Mouse (Mus musculus) hindbrain, embryonic 11.5 days (tissue): ENCODE results near the gene Snx10. TPM values are rescaled to one million over a fixed set of nuclear protein-coding genes. Genes with fewer than 3 reads are reported as not detected.
A peak's percentile ranks its signal among the peaks of the same experiment; 100 is the strongest.
"Not testable (repeated sequence)": the region's sequence is repeated elsewhere in the genome, so short reads cannot be mapped to it uniquely, and the experiment has no call there.

ENCODE experiments used
- ATAC-seq: fragments of 200-750 bp; cut with Nextera tagmentation; 2 replicates; pipeline ENCODE4 v1.8.0; 2017; ENCODE audit warnings: mild to moderate bottlenecking, moderate TSS enrichment, moderate library complexity; ENCODE audit not compliant: low FRiP score
- DNase-seq: peaks from one replicate; pipeline ENCODE4 v3.0.0-alpha.2; 2015; ENCODE audit warnings: low spot score
- H3K27ac ChIP-seq: fragments of 300-500 bp; sonication (generic); 2 replicates; pipeline ENCODE4 v1.5.1; 2014; ENCODE audit warnings: mild to moderate bottlenecking, low read depth, low read length
- H3K27me3 ChIP-seq: fragments of 300-500 bp; sonication (generic); 2 replicates; pipeline ENCODE4 v1.6.1; 2014; ENCODE audit warnings: mild to moderate bottlenecking, low read length, moderate library complexity, mixed read lengths; ENCODE audit not compliant: control insufficient read depth, insufficient read depth
- H3K36me3 ChIP-seq: fragments of 300-500 bp; sonication (generic); 2 replicates; pipeline ENCODE4 v1.6.1; 2014; ENCODE audit warnings: mild to moderate bottlenecking, low read length, moderate library complexity, mixed read lengths; ENCODE audit not compliant: control insufficient read depth, insufficient read depth
- H3K4me1 ChIP-seq: fragments of 300-500 bp; sonication (generic); replicated peaks from 2 replicates; pipeline ENCODE4 v1.6.1; 2014; ENCODE audit warnings: low read length, mixed read lengths; ENCODE audit not compliant: control insufficient read depth, insufficient read depth
- H3K4me2 ChIP-seq: fragments of 300-500 bp; sonication (generic); replicated peaks from 2 replicates; pipeline ENCODE4 v1.6.1; 2014; ENCODE audit warnings: mild to moderate bottlenecking, low read depth, low read length
- H3K4me3 ChIP-seq: fragments of 300-500 bp; sonication (generic); 2 replicates; pipeline ENCODE4 v1.5.1; 2014; ENCODE audit warnings: low read depth, low read length
- H3K9ac ChIP-seq: fragments of 300-500 bp; sonication (generic); 2 replicates; pipeline ENCODE4 v1.6.1; 2014; ENCODE audit warnings: low read depth, low read length
- H3K9me3 ChIP-seq: fragments of 300-500 bp; sonication (generic); 2 replicates; pipeline ENCODE4 v1.6.1; 2016; ENCODE audit warnings: low read length; ENCODE audit not compliant: control insufficient read depth
- WGBS: fragments of 180-500 bp; shearing (Covaris S2); extraction: QIAGEN DNeasy Blood & Tissue Kit; methylation state at CpG from one replicate; pipeline ENCODE4 v1.1.7; 2014; 5-methylcytosine and 5-hydroxymethylcytosine counted together
- polyA plus RNA-seq: library from polyadenylated mRNA; unstranded; fragments of >200 nt; fragmentation: Nextera tagmentation; extraction: Ambion mirVana; gene quantifications from 2 replicates; pipeline ENCODE4 v1.2.1, GENCODE M21; 2014

Gene Snx10
- polyA plus RNA-seq: 45.3 and 47.6 TPM in 2 replicates

DNA sequence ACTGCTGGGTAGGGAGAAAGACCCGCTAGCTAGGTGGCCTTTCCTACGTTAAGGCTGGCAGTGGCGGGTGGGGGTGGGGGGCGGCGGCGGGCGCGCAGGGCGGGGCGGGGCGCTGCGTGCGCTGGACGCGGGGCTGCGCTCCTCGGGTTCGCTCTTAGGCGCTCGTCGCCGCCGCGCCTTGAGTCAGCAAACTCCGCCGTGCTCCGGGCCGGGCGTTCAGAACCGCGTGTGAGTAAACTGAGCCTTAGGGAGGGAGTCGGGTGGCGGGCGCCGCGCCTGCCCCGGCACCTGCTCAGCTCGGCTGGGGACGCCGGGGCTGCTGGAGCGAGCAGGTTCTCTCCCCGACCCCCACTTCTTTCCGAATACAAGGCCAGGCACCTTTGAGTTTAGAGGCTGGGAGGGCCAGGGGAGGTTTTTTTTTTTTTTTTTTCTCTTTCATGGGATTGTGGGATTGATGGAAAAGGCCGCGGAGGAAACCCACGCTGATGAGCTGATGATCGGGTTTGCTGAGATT is at the start of gene Snx10:
Gene Snx10, plus strand, starts transcription at position 95 of the 514 bp plus-strand sequence.
- no peaks in the 10 kb centered on the region for H3K27me3 ChIP-seq
- H3K4me1 ChIP-seq: peaks cover 3% of the 10 kb centered on the region; the same call in 1 of the 2 replicates
- peak within 1 kb of the TSS; percentile 64 for H3K4me2 ChIP-seq
- H3K36me3 ChIP-seq: no peaks in the 10 kb centered on the region
- H3K9me3 ChIP-seq: no peaks in the 10 kb centered on the region
- peak within 1 kb of the TSS; percentile 66 for H3K4me3 ChIP-seq
- peak; percentile 74 for DNase-seq
- peak; percentile 74 for ATAC-seq
- WGBS: 0% methylated on average over 47 of the region's 47 CpGs
- H3K9ac ChIP-seq: peak within 1 kb of the TSS; percentile 77
- H3K27ac ChIP-seq: peak within 1 kb of the TSS; percentile 44; the same call in 1 of the 2 replicates

DNA sequence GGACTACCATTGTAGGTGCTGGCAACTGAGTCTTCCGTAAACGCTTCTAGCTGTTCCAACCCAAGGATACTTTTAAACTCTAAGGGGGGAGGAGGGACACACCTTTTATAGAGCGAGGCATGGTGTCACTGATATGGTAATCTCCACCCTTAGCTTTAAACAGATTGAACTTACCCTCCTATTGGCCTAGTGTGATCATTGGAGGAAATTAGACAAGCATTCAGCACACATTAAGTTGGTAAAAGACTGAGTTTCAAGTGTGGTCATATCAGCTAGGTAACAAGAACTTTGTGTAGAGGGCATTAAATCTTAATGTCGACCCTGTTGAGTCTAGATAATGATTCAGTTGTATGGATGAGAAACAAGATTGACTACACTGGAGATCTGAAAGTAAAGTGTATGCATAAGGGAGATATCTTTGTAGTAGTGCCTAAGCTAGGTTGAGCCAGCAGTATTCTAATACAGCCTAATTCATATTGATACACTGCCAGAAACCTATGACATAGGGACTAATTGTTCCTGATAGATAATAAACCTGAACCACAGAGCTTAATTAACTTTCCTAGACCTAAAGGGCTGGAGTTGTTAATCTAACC is 44.5 kb upstream of the Snx10 start:
- Histone ChIP-seq H3K4me2 (no peak overlapping the region), H3K9ac (no peak overlapping the region), H3K9me3 (no peaks in the 10 kb centered on the region), H3K27ac (no peak overlapping the region), H3K27me3 (no peaks in the 10 kb centered on the region), H3K36me3 (peaks cover 31% of the 10 kb centered on the region), H3K4me1 (no peaks in the 10 kb centered on the region), H3K4me3 (no peak overlapping the region)
- ATAC-seq: no peak
- no peak for DNase-seq
- 95% methylated on average over 4 of the region's 4 CpGs for WGBS

DNA sequence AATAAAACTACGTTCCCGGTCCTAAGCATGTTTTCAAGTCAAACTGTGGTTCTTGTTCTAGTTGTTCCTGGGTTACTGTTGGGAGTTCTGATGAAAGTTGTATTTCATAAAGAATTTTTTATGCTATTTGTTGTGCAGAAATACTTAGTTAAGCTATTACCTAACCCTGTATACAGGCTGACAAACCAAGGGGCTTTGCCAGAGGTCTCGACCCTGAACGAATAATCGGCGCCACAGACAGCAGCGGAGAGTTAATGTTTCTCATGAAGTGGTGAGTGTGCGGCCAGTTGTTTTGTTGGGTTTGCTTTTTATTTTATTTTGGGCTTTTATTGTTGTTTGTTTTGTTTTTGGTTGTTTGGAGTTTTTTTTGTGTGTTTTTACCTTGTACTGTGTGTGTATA is 42.2 kb upstream of the Snx10 start:
- no peak overlapping the region for H3K27ac ChIP-seq
- H3K36me3 ChIP-seq: peaks cover 25% of the 10 kb centered on the region
- no peaks in the 10 kb centered on the region for H3K27me3 ChIP-seq
- H3K4me3 ChIP-seq: no peak overlapping the region
- DNase-seq (no peak), ATAC-seq (no peak)
- no peak overlapping the region for H3K4me2 ChIP-seq
- no peaks in the 10 kb centered on the region for H3K4me1 ChIP-seq
- H3K9ac ChIP-seq: no peak overlapping the region
- 97% methylated on average over 8 of the region's 8 CpGs for WGBS
- no peaks in the 10 kb centered on the region for H3K9me3 ChIP-seq

GRCm38 (mm10) chr6:51483861-51484260 is 39.8 kb upstream of the Snx10 start:
- Histone ChIP-seq H3K4me3 (no peak overlapping the region), H3K36me3 (peaks cover 20% of the 10 kb centered on the region), H3K27me3 (no peaks in the 10 kb centered on the region), H3K4me2 (no peak overlapping the region), H3K9me3 (no peaks in the 10 kb centered on the region), H3K27ac (no peak overlapping the region), H3K4me1 (no peaks in the 10 kb centered on the region), H3K9ac (no peak overlapping the region)
- DNase-seq (no peak), ATAC-seq (no peak)
- WGBS: 96% methylated on average over 3 of the region's 3 CpGs

- H3K9me3 ChIP-seq, H3K27ac ChIP-seq, H3K4me3 ChIP-seq, H3K4me1 ChIP-seq, H3K4me2 ChIP-seq, DNase-seq, H3K9ac ChIP-seq, H3K27me3 ChIP-seq, ATAC-seq: not testable (repeated sequence)
- WGBS: 90% methylated on average over 8 of the region's 8 CpGs
- peaks cover 14% of the 10 kb centered on the region for H3K36me3 ChIP-seq
These were observed 39.1 kb upstream of the Snx10 start for GRCm38 (mm10) chr6:51484556-51484955.

GRCm38 (mm10) chr6:51485646-51486045 is 38.1 kb upstream of the Snx10 start:
- H3K4me2 ChIP-seq: no peak overlapping the region
- no peak for ATAC-seq
- H3K9me3 ChIP-seq: no peaks in the 10 kb centered on the region
- H3K4me3 ChIP-seq: no peak overlapping the region
- no peaks in the 10 kb centered on the region for H3K27me3 ChIP-seq
- H3K9ac ChIP-seq: no peak overlapping the region
- H3K27ac ChIP-seq: no peak overlapping the region
- H3K36me3 ChIP-seq: peaks cover 7% of the 10 kb centered on the region; the same call in 1 of the 2 replicates
- no peak for DNase-seq
- no peaks in the 10 kb centered on the region for H3K4me1 ChIP-seq
- 64% methylated on average over 2 of the region's 2 CpGs for WGBS

DNA sequence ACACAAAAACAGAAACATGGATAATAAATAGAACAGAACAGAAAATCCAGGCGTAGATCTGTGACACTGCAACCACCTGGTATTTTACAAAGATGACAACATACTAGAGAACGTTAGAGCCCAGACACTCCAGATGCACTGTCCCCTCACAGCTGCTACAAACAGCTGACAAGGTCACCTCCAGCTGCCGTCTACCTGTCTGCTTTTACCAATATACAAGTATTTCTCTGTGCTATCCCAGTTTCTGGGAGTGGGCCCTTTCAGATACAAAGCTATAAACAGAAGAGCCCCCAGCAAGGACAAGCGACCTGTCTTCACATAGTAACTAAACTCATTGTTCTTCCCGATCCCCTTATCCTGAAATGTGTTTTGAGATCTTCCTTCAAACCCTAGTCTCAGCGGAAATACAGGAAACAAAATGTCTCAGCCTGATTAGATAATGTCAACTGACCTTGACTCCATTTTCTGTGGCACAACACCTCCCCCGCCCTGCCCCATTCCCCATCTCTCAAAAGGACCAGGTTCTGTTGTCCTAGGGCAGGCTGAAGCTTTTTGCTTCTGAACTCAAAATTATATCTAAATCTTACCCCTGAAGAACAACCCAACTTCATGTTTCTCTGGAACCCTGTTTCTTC is 37.5 kb upstream of the Snx10 start:
- WGBS: 78% methylated on average over 7 of the region's 7 CpGs
- no peaks in the 10 kb centered on the region for H3K4me1 ChIP-seq
- H3K4me2 ChIP-seq: no peak overlapping the region
- no peak for DNase-seq
- H3K36me3 ChIP-seq: peaks cover 4% of the 10 kb centered on the region; the same call in 1 of the 2 replicates
- no peak overlapping the region for H3K4me3 ChIP-seq
- H3K9ac ChIP-seq: no peak overlapping the region
- no peak for ATAC-seq
- H3K9me3 ChIP-seq: no peaks in the 10 kb centered on the region
- no peak overlapping the region for H3K27ac ChIP-seq
- H3K27me3 ChIP-seq: no peaks in the 10 kb centered on the region

GRCm38 (mm10) chr6:51486731-51487130 is 37.0 kb upstream of the Snx10 start:
- WGBS: 91% methylated on average over 5 of the region's 5 CpGs
- DNase-seq: no peak
- H3K36me3 ChIP-seq: peaks cover 4% of the 10 kb centered on the region; the same call in 1 of the 2 replicates

GRCm38 (mm10) chr6:51489787-51490186 is 33.9 kb upstream of the Snx10 start:
- Histone ChIP-seq H3K4me3 (no peak overlapping the region), H3K9me3 (no peaks in the 10 kb centered on the region), H3K36me3 (no peaks in the 10 kb centered on the region), H3K4me1 (no peaks in the 10 kb centered on the region), H3K9ac (no peak overlapping the region), H3K27me3 (no peaks in the 10 kb centered on the region), H3K4me2 (no peak overlapping the region), H3K27ac (no peak overlapping the region)
- DNase-seq: no peak
- ATAC-seq: no peak
- WGBS: 58% methylated on average over 2 of the region's 2 CpGs

More at GRCm38 (mm10) chr6:51486731-51487130, 37.0 kb upstream of the Snx10 start:
- Histone ChIP-seq H3K27ac (no peak overlapping the region), H3K4me2 (no peak overlapping the region), H3K27me3 (no peaks in the 10 kb centered on the region), H3K9ac (no peak overlapping the region), H3K9me3 (no peaks in the 10 kb centered on the region), H3K4me1 (no peaks in the 10 kb centered on the region), H3K4me3 (no peak overlapping the region)
- no peak for ATAC-seq
